Mouse (Mus musculus): Measurements from ENCODE around the gene Cyb5b.
"Not testable (repeated sequence)": the region's sequence is repeated elsewhere in the genome, so short reads cannot be mapped to it uniquely, and the experiment has no call there.

Gene Cyb5b

GRCm38 (mm10) chr8:107172969-107173645 is 22.7 kb downstream of the Cyb5b start:
- no peak for DNase-seq (ENCODE audit: low spot score in 2 of 2)

- no peak for DNase-seq (ENCODE audit: low spot score in 2 of 2)
Measured at GRCm38 (mm10) chr8:107181122-107181521, 30.7 kb downstream of the Cyb5b start.

GRCm38 (mm10) chr8:107184996-107185395 is 34.6 kb downstream of the Cyb5b start:
- no peak for DNase-seq (ENCODE audit: low spot score in 2 of 2)

- no peak for DNase-seq (ENCODE audit: low spot score in 2 of 2)
Measured at GRCm38 (mm10) chr8:107186659-107187390, 36.4 kb downstream of the Cyb5b start.

- DNase-seq (ENCODE audit: low spot score in 2 of 2) = no peak
Measured at GRCm38 (mm10) chr8:107187631-107188030, 37.2 kb downstream of the Cyb5b start.

GRCm38 (mm10) chr8:107192631-107193030 is 42.2 kb downstream of the Cyb5b start:
- no peak for DNase-seq (ENCODE audit: low spot score in 2 of 2)

- no peak for DNase-seq (ENCODE audit: low spot score in 2 of 2)
Measured at GRCm38 (mm10) chr8:107193331-107193730, 42.9 kb downstream of the Cyb5b start.

GRCm38 (mm10) chr8:107194786-107195451 is 44.5 kb downstream of the Cyb5b start:
- DNase-seq (ENCODE audit: low spot score in 2 of 2) = no peak

- no peak for DNase-seq (ENCODE audit: low spot score in 2 of 2)
Measured at GRCm38 (mm10) chr8:107197901-107198826, 47.7 kb downstream of the Cyb5b start.

GRCm38 (mm10) chr8:107205164-107205563 is 54.7 kb downstream of the Cyb5b start:
- DNase-seq (ENCODE audit: low spot score in 2 of 2) = no peak

GRCm38 (mm10) chr8:107205701-107206561 is 55.5 kb downstream of the Cyb5b start:
- DNase-seq (ENCODE audit: low spot score in 2 of 2) = no peak

- DNase-seq (ENCODE audit: low spot score in 2 of 2) = no peak
Measured at GRCm38 (mm10) chr8:107206782-107207525, 56.5 kb downstream of the Cyb5b start.

- DNase-seq (ENCODE audit: low spot score in 2 of 2) = no peak
Measured at GRCm38 (mm10) chr8:107209185-107209584, 58.7 kb downstream of the Cyb5b start.

GRCm38 (mm10) chr8:107212006-107212405 is 61.6 kb downstream of the Cyb5b start:
- no peak for DNase-seq (ENCODE audit: low spot score in 2 of 2)

- DNase-seq (ENCODE audit: low spot score in 2 of 2) = not testable (repeated sequence)
Measured at GRCm38 (mm10) chr8:107217230-107217629, 66.8 kb downstream of the Cyb5b start.

GRCm38 (mm10) chr8:107218091-107218490 is 67.7 kb downstream of the Cyb5b start:
- DNase-seq (ENCODE audit: low spot score in 2 of 2) = no peak

- DNase-seq (ENCODE audit: low spot score in 2 of 2) = no peak
Measured at GRCm38 (mm10) chr8:107219078-107219477, 68.6 kb downstream of the Cyb5b start.

- DNase-seq (ENCODE audit: low spot score in 2 of 2) = no peak
Measured at GRCm38 (mm10) chr8:107221924-107222851, 71.7 kb downstream of the Cyb5b start.

GRCm38 (mm10) chr8:107226183-107226582 is 75.7 kb downstream of the Cyb5b start:
- DNase-seq (ENCODE audit: low spot score in 2 of 2) = no peak
